Mouse (Mus musculus) embryo, embryonic 10.5 days (tissue): ENCODE data around the gene Rtn2.

Source experiments
- DNase-seq: peaks from one replicate; pipeline ENCODE4 v3.0.0-alpha.2; 2015; ENCODE audit warnings: low spot score

Rtn2 gene

DNA sequence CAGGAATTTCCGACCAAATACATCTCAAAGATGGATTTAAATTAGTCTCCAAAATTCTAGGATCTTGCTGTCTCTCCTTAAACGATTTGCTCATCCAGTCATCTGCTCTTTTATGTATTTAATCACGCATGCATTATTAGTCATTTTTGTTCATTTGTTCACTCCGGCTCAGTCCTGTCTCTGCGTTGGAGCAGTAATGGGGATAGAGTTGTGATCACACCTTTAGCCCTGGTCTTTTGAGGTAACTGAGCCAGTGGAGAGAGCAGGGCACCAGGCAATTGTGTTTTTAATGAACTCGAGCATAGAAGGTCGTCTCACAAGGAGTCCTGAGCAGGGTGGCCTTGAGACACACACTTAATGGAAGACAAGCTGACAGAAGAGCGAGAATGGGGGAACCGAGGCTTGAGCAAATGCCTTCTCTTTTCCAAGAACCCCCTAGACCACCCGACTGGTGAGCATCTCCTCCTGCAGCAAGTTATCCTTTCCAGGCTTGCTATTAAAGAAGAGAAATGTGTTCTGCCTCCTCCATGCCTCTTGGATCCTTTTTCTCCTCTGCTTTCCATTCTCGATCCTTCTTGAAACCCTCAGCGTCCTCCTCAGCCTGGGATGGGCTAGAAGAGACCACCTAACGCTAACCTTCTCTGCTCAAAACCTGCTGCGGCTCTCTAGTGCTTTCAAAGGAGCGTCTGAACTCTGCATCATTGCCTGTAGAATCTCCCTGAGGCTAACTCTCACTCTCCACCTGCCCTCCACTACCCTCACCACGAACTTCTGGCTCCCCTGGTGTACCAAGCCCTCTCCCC is 19.2 kb downstream of the Rtn2 start:
- no peak for DNase-seq

DNA sequence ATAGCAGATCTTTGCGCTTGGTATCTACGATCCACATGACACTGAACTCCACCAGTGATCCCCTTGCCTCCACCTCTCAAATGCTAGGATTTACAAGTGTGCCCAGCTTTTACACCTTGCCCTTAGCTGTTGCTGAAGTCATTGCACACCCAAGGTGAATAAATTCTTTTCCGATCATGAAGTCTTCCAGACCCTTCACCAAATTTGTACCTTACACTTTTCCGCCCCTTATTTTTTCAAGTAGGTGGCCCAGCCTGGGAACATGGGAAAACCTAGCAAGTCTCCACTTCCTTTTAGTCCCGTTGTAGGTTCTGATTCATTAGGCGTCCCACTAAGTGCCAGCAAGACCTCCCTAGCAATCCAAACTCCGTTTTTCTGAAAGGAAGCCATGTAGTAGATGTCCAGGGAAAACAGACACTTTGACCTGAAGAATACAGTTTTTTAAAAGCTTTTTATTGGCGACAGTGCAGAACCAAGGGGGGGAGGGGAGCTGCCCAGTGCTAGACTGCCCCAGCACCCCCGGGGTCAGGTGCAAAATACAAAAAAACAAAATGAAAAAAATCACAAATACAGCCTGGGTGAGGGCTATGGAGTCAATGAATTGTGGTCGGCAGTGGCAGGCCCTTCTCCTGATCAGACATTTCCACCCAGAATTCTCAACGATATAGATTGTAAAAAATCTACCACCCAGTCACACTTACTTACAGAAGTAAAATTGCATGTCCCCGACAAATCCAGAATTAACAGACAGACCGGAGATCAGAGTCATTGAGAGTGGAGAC is 20.0 kb downstream of the Rtn2 start:
- DNase-seq = no peak

DNA sequence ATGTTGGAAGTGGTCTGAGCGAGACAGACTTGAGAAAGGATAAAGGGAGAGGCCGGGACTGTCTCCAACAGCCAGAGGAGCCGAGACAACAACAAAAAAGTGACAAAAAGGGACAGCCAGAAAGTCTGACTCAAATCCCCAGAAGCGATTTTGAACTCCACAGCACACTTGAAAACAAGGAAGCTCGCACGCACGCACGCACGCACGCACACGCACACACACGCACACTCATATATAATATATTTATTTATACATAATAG is 20.6 kb downstream of the Rtn2 start:
- no peak for DNase-seq

DNA sequence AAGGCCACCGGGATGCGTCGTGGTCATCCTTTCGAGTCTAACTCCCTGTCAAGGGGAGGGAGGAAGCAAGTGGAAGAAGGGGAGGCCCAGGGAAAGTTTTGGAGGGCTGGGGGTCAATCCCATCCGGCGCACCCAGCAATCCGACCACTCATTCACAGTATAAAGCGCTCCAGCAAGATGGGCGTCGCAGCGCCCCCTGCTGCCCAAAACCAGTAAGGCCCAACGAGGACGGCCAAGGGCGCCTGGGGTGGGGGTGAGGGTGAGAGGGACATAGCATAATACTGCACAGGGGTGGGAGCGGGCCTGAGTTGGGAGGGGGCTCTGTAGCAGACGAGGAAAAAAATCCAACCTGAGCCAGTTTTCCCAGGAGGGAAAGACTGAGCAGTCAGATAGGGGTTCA is 21.3 kb downstream of the Rtn2 start:
- peak; percentile 86 for DNase-seq

DNA sequence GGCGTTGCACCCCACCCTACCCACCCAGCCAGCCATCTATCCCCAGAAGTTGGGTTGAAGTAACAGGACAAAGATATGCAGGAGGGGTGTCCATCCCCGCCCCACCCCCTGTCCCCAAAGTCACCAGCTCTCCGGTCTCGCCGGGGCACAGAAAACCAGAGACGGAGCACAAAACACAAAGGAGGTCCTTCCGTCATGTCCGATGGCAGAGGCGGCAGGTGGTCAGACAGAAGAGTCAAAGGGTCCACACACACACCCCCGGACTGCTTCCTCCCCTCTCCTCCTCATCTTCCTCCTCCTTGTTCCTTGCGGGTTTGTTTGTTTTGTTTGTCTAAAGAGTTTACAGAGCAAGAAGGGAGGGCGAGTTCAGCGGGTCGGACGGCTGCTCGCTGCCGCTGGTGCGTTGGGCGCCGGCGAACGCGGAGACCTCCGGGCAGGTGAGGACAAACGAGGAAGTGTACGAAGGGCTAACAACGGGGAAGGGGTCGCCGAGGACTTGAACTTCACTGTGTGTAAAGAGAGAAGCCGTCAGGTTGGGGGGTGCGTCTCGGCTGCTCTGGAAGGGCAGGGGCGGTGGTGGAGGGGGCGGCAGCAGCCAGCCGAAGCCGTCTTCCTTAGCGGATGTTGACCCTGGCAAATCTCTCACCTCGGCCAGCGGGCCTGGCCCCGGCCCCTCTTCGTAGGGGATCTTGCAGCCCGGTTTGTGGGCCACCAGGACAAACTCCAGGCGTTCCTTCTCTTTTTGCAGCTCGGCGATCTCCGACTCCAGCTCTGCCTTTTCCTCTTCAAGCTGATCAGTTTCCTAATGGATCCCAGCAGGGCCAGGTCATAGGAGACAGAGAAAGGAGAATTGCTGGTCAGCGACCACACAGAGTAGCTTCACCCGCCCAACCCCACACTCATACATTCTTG is 22.3 kb downstream of the Rtn2 start:
- peak; percentile 32 for DNase-seq

DNA sequence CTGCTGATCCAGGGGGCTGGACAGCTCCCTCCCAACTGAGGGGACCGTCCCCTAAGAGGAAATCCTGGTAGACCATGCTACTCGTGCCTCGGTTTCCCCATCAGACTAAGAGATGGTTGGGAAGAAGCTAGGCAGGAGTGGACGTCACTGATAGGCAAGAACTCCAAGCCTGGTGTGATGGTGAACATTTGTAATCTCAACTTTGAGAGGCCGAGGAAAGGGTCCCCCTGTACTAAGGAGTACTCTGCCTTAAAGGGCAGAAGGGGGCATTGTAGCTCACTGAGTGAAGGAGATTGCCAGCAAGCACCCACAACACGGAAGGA is 22.9 kb downstream of the Rtn2 start:
- no peak for DNase-seq

DNA sequence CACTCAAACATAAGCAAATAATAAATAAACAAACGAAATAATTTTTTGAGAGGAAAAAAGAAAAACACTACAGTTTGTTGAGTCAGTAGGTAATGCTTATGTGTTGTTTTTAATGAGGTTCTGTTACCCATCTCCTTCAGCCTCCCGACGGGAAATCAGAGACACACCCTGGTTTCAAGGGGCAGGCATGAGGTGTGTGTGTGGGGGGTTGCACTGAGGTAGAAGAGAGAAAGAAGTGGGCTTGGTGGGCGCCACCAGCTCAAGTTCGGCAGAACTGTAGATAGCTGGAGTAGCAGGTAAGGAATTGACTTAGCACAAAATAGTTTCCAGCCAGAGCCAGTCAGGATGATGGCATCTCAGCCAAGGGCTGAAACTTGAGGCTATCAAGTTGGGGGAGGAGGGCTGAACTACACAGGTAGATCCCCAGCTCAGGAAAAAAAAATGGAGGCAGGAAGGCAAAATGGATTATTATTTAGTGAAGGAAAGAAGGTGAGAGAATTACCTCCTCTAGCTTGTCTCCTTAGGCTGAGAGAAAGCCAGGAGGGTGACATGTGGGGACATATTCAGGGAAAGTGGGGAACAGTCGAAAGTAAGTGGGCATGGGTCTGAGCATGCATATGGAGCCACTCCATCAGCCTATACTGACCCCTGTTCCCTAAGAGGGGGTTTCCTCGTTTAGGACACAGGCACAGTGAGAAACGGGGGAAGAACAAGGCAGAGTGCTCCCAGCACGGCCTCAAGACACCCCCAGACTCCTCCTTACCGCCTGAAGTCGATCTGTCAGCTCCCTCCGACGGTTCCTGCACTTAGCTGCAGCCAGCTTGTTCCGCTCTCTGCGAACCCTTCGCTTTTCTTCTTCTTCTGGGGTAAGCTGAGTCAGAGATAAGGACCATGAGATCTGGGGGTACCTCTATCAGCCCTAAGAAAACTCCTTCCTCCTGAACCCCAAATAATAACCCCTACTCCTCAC is 23.7 kb downstream of the Rtn2 start:
- DNase-seq = no peak

DNA sequence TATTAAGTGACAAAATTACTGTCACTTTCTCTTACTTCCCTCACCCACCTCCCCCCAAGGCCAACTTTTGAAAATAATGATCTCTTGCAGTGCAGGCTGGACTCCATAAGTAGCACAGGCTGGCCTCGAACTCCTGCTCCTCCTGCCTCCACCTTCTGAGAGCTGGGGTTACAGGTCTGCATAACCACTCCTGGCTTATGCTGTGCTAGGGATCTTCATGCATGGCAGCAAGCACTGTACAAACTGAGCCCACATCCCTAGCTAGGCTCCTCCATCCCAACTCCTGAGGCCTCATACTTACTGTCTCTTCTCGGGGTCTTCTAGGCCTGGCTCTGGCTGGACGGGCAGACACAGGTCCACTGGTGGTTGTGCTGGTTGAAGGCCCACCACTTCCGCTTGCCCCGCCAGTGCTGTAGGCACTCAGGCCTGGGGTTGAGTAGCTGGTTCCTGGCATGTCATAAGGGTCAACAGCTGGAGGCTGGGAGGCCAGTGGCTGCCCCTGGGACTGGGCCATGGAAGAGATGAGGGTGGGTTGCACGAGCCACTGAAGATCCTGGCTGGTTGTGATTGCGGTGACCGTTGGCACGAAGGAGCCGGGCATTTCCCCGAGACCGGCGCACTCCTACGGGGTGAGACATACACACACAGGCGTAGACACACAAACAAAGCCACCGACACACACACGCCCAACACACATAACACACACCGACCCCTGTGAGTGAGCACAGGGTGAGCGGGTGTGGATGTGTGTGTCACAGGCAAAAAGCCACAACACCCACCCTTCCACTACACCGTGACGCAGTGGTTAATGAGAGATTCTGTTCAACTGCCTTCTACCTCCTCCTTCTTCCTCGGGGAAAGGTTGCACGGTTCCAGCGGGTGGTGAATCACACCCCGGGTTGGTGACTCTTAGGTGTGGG is 24.7 kb downstream of the Rtn2 start:
- DNase-seq = no peak

DNA sequence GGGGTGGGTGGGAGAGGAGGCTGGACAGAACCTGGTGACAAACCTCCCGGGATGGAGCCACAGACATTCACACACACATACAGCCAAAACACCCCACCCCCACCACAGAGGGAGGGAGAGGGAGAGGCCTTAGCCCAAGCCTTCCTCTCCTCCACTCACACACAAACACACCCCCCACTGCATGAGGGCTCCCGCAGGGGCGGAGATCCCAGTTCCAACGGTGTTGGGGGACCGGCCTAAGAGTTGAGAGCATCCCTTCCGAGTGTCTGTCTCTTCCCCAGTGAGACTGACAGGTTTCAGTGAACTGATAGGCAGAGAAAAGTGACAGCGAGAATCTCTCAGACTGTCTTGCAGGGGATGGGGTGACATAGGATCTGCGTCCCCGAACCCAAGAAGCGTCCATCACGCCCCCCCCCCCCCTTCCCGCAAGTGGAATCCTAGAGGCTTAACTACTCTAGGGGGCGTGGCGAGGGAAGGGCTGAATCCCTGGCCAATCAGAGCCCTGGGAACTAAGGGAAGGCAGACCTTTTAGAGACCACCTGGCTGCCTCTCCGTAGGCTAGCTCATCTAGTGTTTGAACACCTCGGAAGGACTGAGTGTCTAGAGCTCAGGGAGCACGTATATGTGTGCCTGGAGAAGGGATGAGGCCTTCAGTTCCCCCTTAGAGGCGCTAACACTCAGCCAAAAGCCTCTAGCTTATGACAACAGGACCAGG is 25.5 kb downstream of the Rtn2 start:
- DNase-seq = peak; percentile 83

DNA sequence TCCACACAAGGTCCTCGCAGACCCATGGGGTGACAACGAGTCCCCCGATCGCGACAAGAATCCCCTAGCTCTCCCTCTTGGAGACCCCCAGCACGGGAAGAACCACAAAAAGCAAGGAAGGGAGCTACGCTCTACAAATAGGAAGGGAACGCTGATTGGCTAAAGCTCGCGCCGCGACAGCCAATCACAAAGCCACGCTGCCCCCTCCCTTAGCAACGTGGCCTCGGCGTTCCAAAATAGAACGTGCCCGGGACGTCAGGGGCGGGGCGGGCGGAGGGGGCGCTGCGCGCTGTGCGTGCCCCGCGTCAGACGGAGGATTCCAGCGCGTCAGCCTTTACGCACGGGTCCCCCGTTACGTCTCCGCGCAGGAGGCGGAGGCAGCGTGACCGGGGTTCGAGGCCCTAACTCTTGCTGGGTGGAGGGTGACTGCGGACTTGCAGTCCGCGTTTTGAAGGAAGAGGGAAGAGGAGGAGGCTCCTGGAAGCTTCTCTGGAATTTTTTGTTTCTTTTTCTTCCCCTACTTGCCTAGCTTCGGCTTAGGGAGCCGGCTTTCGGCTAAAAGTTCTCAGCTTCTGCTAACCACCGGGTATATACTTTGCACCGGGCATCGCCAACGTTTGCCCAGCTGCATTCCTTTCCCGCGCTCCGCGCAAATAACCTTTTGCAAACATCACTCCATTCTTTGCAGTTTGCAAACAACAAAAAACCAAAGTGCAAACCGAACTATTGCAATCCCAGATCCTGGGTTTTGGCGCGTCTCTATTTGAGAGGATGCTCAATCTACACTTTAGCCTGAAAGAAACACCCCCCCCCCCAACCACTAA is 26.2 kb downstream of the Rtn2 start:
- DNase-seq = peak; percentile 97

DNA sequence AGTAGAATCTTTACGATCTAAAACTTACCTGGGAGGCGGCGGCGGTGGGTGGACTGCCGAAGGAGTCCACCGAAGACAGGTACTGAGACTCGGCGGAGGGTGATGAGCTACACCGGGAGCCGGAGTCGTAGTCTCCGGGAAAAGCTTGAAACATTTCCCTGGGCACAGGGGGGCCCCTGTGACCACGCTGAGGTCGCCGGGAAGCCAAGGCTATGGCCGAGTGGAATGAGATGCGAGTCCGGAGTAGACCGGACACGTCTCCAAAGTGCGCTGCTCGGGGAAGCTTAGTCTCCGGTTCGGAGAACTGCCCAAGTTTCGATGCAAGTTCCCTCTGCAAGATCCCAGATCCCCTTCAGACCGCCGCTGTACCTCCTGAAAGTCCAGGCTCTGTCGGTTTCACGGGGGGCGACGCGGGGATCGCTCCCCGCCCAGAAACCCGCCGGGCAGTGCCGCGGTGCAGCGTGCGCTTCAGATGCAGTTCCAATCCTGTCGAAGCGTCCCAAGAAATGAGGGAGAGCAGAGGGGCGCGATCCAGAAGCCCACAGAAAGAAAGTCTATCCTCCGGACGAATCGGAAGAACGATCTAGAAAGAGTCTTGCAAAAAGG is 27.0 kb downstream of the Rtn2 start:
- no peak for DNase-seq

DNA sequence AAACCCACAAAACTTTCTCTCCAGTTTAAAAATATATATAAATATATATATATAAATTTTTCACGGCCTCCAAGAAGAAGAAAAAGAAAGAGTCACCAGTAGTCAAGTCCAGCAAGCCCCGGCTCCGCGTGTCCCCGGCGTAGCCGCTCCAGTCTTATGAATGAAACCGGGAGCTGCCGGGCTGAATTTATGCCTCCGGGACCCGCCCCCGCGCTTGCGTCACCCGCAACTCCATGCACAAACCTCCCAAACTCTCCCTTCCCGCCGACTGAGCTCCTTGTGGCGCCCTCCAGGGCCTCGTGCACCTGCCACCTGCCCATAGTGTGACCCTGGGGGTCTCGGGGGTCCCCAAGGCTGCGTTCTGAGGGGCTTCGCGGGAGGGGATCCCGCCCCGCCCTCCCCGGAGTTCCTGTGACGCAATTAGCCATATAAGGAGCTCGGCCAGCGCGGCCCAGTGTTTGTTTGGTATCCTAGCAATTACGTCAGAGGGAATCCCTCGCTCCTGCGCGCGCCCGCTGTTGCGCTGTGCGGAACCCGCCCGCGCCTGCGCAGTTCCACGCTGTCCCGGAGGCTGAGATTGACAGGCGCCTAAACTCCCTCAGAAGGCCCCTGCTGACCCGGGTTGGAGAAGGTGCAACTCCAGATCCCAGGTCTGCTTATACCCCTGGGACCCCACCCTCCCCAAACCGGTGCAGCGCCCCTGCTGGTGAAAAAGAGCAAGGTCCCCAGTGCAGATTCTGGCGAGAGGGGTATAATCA is 27.6 kb downstream of the Rtn2 start, which contains the start of gene Fosb:
Gene Fosb (minus strand): TSS at position 168 of the 758 bp plus-strand sequence.
- DNase-seq = peak; percentile 97

DNA sequence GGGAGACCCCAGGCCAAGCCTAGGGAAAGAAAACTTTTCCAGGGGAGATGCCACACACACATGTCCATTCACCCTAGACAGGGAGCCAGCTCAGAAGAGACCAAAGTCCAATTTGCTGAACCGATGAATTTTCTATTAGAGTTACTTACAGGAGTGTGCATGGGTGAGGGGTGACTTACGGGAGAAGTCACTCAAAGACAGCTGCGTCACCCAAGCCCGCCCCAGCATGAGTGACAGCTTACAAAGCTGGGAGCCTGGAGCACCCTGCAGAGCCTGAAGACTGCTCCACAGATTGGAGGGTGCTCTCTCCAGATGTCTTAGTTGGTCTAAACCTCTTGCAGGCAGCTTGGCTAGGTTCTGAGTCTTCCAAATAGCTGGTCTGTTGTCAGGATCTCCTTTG is 29.6 kb downstream of the Rtn2 start:
- no peak for DNase-seq

DNA sequence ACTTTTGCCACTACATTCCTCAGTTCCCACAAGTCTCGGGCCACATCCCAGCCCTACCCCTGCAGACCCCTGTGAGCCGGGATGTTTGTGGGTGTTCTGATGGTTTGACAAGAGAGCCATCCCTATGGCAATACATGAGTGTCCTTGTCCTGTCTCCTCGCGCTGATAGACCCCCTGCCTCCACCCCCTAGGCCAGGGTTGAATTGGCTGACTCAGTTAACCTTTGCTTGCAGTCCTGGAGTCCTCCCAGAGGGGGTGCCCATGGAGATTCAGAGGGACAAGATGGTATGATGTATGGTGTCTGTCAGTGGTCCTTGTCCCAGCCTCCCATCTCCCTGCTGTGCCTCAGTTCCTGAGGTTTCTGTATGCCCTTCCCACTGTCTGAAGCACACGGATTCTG is 31.6 kb downstream of the Rtn2 start:
- DNase-seq = no peak

DNA sequence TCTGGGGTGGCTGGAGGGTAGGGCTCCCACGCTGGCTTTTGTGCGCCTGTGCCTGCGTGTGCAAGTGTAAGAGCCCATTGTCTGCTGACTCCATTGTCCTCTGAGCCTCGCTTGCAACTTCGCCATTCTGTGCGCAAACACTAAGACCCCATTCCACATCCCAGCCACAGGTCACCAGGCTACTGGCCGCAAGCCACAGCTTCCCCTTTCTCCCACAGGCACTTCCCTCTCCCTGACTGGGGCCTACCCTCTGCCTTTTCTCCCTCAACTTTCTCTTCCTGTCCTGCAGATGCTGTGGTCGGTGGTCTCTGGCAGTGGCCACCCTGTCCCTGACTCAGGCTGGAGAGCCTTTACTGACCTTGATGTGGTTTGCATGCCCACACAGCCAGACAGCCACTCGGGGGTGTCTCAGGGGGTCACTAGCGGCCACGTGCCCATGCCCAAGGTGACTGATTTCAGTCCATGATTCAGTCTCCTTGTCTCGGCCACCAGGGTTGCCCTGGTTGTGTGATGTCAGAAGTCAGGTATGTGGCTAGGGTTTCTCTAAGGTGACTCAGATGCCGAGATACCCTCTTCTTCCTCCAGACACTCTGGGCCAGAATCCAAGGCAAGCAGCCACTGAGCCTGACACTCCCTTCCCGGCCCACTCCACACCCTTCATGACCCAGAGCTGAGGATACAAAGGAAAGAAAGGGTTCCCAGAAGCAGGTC is 34.2 kb downstream of the Rtn2 start:
- DNase-seq = no peak

DNA sequence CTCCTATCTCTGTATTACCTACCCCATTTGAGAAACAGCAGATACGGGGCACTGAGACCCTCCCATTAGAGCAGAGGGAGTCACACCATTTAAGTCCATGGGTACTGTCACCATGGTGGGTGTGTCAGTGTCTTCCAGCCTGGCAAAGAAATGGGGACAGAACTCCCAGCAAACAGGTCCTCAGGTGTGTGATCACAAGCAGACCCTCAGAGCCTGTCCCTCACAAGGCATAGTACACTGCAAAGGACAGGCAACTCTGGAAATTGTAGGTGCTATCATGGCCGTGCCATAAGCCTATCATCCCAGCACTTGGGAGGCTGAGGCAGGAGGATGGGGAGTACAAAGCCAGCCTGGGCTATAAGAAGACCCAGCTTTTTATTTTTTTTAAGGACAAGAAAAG is 35.8 kb downstream of the Rtn2 start:
- no peak for DNase-seq

DNA sequence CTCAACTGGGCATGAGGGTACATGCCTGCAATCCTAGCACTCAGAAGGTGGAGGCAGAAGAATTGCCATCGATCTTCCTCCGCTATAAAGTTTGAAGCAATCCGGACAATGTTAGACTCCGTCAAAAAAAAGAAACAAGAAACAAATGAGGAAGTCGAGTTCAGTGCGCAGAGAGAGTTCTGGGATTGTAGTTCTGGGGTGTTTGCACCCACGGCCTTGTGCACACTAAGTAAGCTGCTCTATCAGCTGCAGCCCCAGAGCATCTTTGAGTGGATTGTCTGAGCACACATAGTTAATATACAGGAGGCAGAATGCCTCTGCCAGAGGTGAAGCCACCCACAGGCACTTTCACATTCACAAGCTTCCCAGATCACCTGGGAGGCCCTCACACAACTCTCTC is 36.3 kb downstream of the Rtn2 start:
- no peak for DNase-seq
